Mouse (Mus musculus): Measurements from ENCODE around the gene Anp32a. TPM values are rescaled to one million over a fixed set of nuclear protein-coding genes. Genes with fewer than 3 reads are reported as not detected.

Gene Anp32a
- total and polyA plus RNA-seq, 2 experiments from 2014 or later: 110 to 130 TPM

DNA sequence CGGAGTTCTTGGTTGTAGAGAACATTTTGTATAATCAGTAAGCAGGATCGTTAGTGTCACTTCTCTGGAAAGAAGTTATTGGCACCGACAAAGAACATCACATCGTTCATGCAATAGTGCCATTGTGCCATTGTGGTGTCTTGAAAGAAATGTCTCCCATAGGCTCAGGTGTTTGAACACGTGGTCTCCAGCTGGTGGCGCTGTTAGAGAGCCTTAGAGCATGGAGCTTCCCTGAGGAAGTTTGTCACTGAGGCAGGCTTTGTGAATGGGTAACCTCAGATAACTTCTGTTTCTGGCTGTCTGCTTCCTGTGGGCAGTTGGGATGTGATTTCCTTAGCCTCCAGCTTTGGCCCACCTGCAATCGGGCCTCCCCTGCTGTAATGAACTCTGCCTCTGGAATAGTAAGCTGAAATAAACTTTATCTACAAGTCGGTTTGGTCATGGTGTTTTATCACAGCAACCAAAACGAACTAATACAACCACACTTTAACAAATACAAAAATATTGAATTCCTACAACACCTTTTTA, 6.7 kb upstream of the Anp32a start:
- no peaks in the 10 kb centered on the region for H3K9me3 ChIP-seq (ENCODE audit: low read length)
- ATAC-seq (no peak), DNase-seq (no peak)
- no peak overlapping the region for H3K9ac ChIP-seq
- 0 out of 2 replicates have a peak, but pooled peaks cover 4% of the 10 kb centered on the region for H3K4me1 ChIP-seq (ENCODE audit: insufficient read depth)
- H3K27ac ChIP-seq (ENCODE audit: low read depth, low read length): no peak overlapping the region
- WGBS: 81% methylated on average over 9 of the region's 9 CpGs
- no peaks in the 10 kb centered on the region for H3K27me3 ChIP-seq (ENCODE audit: insufficient read depth, low read length)
- H3K36me3 ChIP-seq (ENCODE audit: insufficient read depth): no peaks in the 10 kb centered on the region
- TF ChIP-seq CTCF (IDR thresholded peaks at IDR 0.05; ENCODE audit: low read depth): peak; percentile 18; the same call in 1 of the 2 replicates
- no peak overlapping the region for H3K4me3 ChIP-seq (ENCODE audit: low read depth, low read length)
- no peak overlapping the region for H3K4me2 ChIP-seq (ENCODE audit: low read depth)

DNA sequence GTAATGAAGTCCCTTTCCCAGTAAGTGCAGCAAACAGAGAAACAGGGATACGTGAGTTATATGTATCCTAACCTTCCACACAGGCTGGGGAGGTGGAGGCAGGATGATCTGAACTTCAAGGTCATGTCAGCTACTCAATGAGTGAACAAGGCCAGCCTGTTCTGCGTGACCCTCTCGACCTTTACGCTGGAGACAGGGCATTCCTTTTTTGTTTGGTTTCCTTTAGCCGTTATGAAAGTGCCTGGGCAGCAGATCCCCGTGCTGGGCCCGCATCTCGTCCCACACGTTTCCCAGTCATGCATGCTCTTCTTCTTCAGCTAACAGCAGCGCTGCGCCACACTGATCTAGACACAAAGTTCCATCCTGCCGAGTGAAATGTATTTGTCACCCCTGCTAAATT, 5.7 kb upstream of the Anp32a start:
- Histone ChIP-seq H3K4me1 (ENCODE audit: insufficient read depth) (0 out of 2 replicates have a peak, but pooled peaks cover 8% of the 10 kb centered on the region), H3K27me3 (ENCODE audit: insufficient read depth, low read length) (no peaks in the 10 kb centered on the region), H3K27ac (ENCODE audit: low read depth, low read length) (no peak overlapping the region), H3K9ac (no peak overlapping the region), H3K4me3 (ENCODE audit: low read depth, low read length) (no peak overlapping the region), H3K36me3 (ENCODE audit: insufficient read depth) (no peaks in the 10 kb centered on the region), H3K4me2 (ENCODE audit: low read depth) (no peak overlapping the region), H3K9me3 (ENCODE audit: low read length) (no peaks in the 10 kb centered on the region)
- no peak for TF ChIP-seq CTCF (IDR thresholded peaks at IDR 0.05; ENCODE audit: low read depth)
- DNase-seq: no peak
- 68% methylated on average over 12 of the region's 12 CpGs for whole genome bisulfite sequencing
- no peak for ATAC-seq

DNA sequence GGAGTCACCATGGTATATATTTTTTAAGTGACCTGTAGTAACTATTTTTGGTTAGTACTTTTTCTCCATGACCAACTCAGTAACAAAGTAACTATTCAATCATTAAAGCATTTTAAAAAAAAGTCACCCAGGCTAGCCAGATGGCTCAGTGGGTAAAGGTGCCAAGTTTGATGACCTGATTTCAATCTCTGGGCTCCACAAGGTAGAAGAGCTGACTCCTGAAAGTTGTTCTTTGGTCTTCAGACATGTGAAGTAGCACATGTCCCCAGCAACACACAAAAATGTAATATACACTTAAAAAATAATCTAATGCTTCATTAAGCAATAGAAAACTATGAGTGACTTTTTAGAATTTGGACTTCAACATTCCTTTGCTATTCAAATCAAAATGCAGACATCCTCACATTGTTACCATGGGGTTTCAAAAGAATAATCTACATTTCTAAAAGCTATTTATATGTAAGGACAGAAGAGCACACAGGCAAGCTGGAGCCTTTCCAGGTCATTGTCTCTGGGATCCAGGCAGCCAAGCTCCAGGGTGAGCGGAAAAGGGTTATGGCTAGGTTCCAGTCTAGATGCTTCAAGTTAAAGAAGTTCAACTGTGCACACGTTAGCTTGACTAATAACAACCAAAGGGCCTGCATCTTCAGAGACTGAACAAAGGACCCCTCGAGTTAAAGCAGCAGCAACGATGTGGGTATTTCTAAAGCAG, 3.0 kb upstream of the Anp32a start:
- 0 out of 2 replicates have a peak, but pooled peaks cover 8% of the 10 kb centered on the region for H3K4me1 ChIP-seq (ENCODE audit: insufficient read depth)
- H3K9me3 ChIP-seq (ENCODE audit: low read length): no peaks in the 10 kb centered on the region
- no peak overlapping the region for H3K27ac ChIP-seq (ENCODE audit: low read depth, low read length)
- DNase-seq (no peak), ATAC-seq (no peak)
- no peak overlapping the region for H3K9ac ChIP-seq
- no peak for TF ChIP-seq CTCF (IDR thresholded peaks at IDR 0.05; ENCODE audit: low read depth)
- H3K36me3 ChIP-seq (ENCODE audit: insufficient read depth): no peaks in the 10 kb centered on the region
- H3K27me3 ChIP-seq (ENCODE audit: insufficient read depth, low read length): no peaks in the 10 kb centered on the region
- 41% methylated on average over 4 of the region's 4 CpGs for WGBS
- H3K4me2 ChIP-seq (ENCODE audit: low read depth): no peak overlapping the region
- no peak overlapping the region for H3K4me3 ChIP-seq (ENCODE audit: low read depth, low read length)

DNA sequence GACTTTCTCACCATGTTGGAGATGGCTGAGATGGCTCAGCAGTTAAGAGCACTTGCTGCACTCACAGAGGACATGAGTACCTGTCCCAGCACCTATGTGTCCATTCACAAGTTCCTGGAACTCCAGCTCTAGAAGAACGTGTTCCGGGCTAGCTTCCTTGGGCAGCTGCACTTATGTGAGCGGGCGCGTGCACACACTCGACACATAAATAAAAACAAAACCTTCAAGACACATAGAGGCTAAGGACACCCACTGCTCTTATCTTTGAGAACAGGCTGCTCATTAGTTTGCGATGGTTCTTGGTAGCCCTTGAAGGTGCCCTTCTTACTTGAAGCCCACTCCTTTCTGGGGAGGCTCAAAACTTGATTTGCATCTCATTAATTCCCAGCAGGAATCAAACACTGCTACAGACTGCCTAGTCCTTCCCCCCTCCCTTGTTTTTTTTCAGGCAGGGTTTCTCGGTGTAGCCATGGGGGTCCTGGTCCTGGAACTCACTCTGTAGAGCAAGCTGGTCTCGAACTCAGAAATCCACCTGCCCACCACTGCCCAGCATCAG, 2.4 kb upstream of the Anp32a start:
- Histone ChIP-seq H3K27me3 (ENCODE audit: insufficient read depth, low read length) (no peaks in the 10 kb centered on the region), H3K36me3 (ENCODE audit: insufficient read depth) (no peaks in the 10 kb centered on the region), H3K9ac (no peak overlapping the region), H3K9me3 (ENCODE audit: low read length) (no peaks in the 10 kb centered on the region), H3K4me1 (ENCODE audit: insufficient read depth) (0 out of 2 replicates have a peak, but pooled peaks cover 8% of the 10 kb centered on the region), H3K27ac (ENCODE audit: low read depth, low read length) (no peak overlapping the region), H3K4me3 (ENCODE audit: low read depth, low read length) (no peak overlapping the region), H3K4me2 (ENCODE audit: low read depth) (no peak overlapping the region)
- DNase-seq (no peak), ATAC-seq (no peak)
- TF ChIP-seq CTCF (IDR thresholded peaks at IDR 0.05; ENCODE audit: low read depth): no peak
- WGBS: 57% methylated on average over 9 of the region's 9 CpGs

DNA sequence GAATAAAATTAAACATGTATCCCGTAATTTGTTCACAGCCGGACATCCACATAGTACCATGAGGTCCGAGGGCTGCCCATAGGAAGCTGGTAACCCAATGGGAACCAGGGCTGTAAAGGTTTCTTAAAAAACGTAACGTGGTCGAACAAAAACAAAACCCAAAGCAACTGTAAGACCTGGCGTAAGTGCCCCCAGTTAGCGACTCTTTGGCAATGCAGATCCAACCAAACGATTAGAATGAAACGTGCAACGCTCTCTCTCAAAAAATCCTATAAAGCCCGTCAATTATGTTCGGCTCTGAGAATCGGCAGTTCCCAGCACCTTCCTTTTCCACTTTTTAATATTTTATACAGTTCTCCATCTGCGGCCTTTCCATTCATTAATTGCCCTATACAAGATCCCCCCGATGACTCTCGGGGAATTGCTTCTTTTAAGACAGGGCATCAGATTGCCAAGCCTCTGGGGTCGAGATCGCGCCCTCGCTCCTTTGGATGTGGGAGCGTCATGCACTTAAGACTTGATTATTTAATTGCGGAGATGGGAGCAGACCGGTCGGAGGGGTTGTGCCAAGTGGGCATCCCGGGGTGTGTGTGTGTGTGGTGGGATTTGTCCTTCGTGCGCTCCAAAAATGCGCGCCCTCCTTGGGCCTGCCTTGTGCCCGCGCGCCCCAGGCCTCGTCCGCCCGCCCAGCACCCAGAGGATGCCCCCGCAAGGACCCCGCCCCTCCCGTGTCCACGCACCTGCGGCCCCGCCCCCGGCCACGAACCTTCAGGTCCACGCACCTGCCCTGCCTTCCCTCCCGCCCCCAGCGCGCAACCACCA, 581 bp upstream of the Anp32a start:
- H3K4me2 ChIP-seq (ENCODE audit: low read depth): peak overlapping the region; percentile 84
- peak overlapping the region; percentile 100 for H3K27ac ChIP-seq (ENCODE audit: low read depth, low read length)
- H3K4me3 ChIP-seq (ENCODE audit: low read depth, low read length): peak overlapping the region; percentile 77
- ATAC-seq (peak; percentile 26), DNase-seq (no peak)
- no peaks in the 10 kb centered on the region for H3K36me3 ChIP-seq (ENCODE audit: insufficient read depth)
- no peaks in the 10 kb centered on the region for H3K9me3 ChIP-seq (ENCODE audit: low read length)
- no peak for TF ChIP-seq CTCF (IDR thresholded peaks at IDR 0.05; ENCODE audit: low read depth)
- WGBS: 1% methylated on average over 46 of the region's 48 CpGs
- H3K9ac ChIP-seq: peak overlapping the region; percentile 99
- H3K27me3 ChIP-seq (ENCODE audit: insufficient read depth, low read length): no peaks in the 10 kb centered on the region
- peaks cover 12% of the 10 kb centered on the region for H3K4me1 ChIP-seq (ENCODE audit: insufficient read depth)

DNA sequence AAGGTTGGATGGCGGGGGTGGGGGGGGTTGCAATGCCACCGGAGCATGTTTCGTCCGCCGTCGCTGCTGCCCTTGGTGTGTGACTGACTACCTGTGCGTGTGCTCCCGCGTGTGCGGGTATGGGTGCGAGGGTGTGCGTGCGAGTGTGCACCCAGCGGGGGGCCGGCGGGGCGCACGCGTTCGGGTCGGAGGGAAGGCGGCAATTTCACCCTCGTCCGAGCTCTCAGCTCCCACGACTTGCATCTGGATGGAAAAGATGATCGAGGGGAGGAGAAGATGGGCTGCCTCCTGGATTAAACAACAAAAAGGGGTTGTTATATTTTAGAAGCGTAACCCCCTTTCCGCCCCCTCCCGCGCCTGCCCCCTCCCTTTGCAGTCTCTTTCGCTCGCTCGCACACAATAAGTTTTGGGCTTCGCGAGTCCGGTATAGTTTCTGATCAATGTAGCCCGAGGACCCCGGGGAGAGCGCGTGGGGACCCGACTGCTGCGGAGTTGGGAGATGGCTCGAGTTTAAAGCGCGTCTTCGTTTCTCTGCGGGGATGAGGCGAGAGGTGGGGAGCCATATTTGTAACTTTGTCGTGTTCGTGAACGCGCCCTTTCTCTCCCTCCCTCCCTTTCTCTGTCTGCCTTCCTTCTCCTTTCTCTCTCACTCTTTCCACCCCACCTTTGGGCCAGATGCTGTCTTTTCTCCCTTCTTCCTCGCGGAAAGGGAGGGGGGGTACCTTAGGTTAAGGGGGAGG, 778 bp downstream of the Anp32a start:
- TF ChIP-seq CTCF (IDR thresholded peaks at IDR 0.05; ENCODE audit: low read depth): 0 out of 2 replicates have a peak, but pooled peaks have one; percentile 3
- no peaks in the 10 kb centered on the region for H3K27me3 ChIP-seq (ENCODE audit: insufficient read depth, low read length)
- 1% methylated on average over 52 of the region's 54 CpGs for WGBS
- H3K9ac ChIP-seq: peak overlapping the region; percentile 99
- peak overlapping the region; percentile 84 for H3K4me2 ChIP-seq (ENCODE audit: low read depth)
- no peaks in the 10 kb centered on the region for H3K36me3 ChIP-seq (ENCODE audit: insufficient read depth)
- peak overlapping the region; percentile 77 for H3K4me3 ChIP-seq (ENCODE audit: low read depth, low read length)
- H3K9me3 ChIP-seq (ENCODE audit: low read length): no peaks in the 10 kb centered on the region
- peaks cover 17% of the 10 kb centered on the region for H3K4me1 ChIP-seq (ENCODE audit: insufficient read depth)
- peak; percentile 52 for DNase-seq
- peak; percentile 6; the same call in 1 of the 2 replicates for ATAC-seq
- H3K27ac ChIP-seq (ENCODE audit: low read depth, low read length): peak overlapping the region; percentile 100

Measured in forebrain, postnatal 0 days (tissue).